15 mouse cellular contexts compared by ENCODE assay signal in the genomic region with DNA sequence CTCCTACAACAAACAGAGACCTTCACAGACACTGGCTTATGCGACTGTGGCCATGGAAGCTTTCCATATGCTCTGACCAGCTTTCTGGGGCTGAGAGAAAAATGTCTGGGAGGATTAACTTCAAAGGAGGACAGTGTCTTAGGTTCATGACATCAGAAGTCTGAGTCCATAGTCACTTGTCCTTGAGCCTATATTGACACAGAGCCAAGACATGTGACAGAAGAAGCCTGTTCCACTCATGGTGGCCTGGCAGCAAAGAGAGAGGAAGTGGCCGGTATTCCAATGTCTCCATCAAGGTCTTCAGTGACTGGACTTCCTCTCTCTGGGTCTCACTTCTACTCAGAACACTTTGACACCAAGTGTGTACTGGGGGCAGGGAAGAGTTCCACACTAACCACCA. TPM values are rescaled to one million over a fixed set of nuclear protein-coding genes. Genes with fewer than 3 reads are reported as not detected.
DNase-seq lines count a peak whose midpoint lies in the region; ATAC-seq and TF ChIP-seq lines count a peak whose summit lies in the region.
"Had no signal": no experiment of that assay in that cellular context is flagged by ENCODE, and none has a peak within 500 bp of the region (broad histone marks: within the 10 kb centered on the region; RNA-seq: fewer than 3 reads in every experiment).

No protein-coding gene starts in this region.

- H3K4me2 ChIP-seq in kidney, postnatal 0 days (ENCODE audit: low read length) = no peak overlapping the region
- no peak overlapping the region for H3K4me2 ChIP-seq in intestine, embryonic 16.5 days (ENCODE audit: low read depth, low read length)
- H3K4me2 ChIP-seq: midbrain, embryonic 15.5 days; stomach, embryonic 15.5 days had no signal

- no peak for TF ChIP-seq POLR2A in MEL (IDR thresholded peaks at IDR 0.05; ENCODE audit: control insufficient read depth in 1 of 2, insufficient read depth in 1 of 2, low read depth in 1 of 2, low read length in 2 of 2, poor library complexity in 1 of 2)

- no peaks in the 10 kb centered on the region for H3K27me3 ChIP-seq in kidney, postnatal 0 days (ENCODE audit: insufficient read depth, low read length)
- no peaks in the 10 kb centered on the region for H3K27me3 ChIP-seq in MEL (ENCODE audit: control insufficient read depth in 1 of 2, insufficient read depth in 2 of 2, low read length in 2 of 2)
- no peaks in the 10 kb centered on the region for H3K27me3 ChIP-seq in intestine, embryonic 16.5 days (replicated peaks; ENCODE audit: control insufficient read depth, insufficient read depth, low read length)
- H3K27me3 ChIP-seq: midbrain, embryonic 15.5 days; stomach, embryonic 15.5 days had no signal

- no peak for ATAC-seq in kidney, postnatal 0 days (replicated peaks; ENCODE audit: low FRiP score, low read depth)
- ATAC-seq in granulocyte monocyte progenitor cell, adult 5-6 weeks (replicated peaks; ENCODE audit: poor library complexity, severe bottlenecking) = peak; percentile 57
- no peak for ATAC-seq in intestine, embryonic 16.5 days
- ATAC-seq: forebrain, embryonic 16.5 days; midbrain, embryonic 15.5 days had no signal

- TF ChIP-seq RAD21 in MEL (IDR thresholded peaks at IDR 0.05; ENCODE audit: low read depth, low read length) = no peak

- whole genome bisulfite sequencing in kidney, postnatal 0 days = 62% methylated on average over 2 of the region's 2 CpGs
- 43% methylated on average over 2 of the region's 2 CpGs for WGBS in macrophage (ENCODE audit: missing documents)
- 74% methylated on average over 2 of the region's 2 CpGs for WGBS in intestine, embryonic 16.5 days

- TF ChIP-seq EP300 in MEL (IDR thresholded peaks at IDR 0.05; ENCODE audit: low read depth in 1 of 2, low read length in 2 of 2) = no peak

- no peak overlapping the region for H3K27ac ChIP-seq in kidney, postnatal 0 days
- H3K27ac ChIP-seq in MEL (ENCODE audit: control insufficient read depth, low read depth, low read length) = peak overlapping the region; percentile 87
- H3K27ac ChIP-seq in macrophage = peak overlapping the region; percentile 85
- H3K27ac ChIP-seq in intestine, embryonic 16.5 days (ENCODE audit: low read length) = no peak overlapping the region
- H3K27ac ChIP-seq: limb, embryonic 10.5 days; midbrain, embryonic 15.5 days; stomach, embryonic 15.5 days had no signal

- H3K4me1 ChIP-seq in kidney, postnatal 0 days (replicated peaks; ENCODE audit: insufficient read depth, low read length) = no peaks in the 10 kb centered on the region
- H3K4me1 ChIP-seq in MEL (ENCODE audit: control insufficient read depth in 1 of 2, insufficient read depth in 2 of 2, low read length in 2 of 2) = peaks cover 14 to 35% of the 10 kb centered on the region in 2 experiments
- peaks cover 5% of the 10 kb centered on the region; the same call in 1 of the 2 replicates for H3K4me1 ChIP-seq in intestine, embryonic 16.5 days (ENCODE audit: control insufficient read depth, insufficient read depth, low read length)

- peak; percentile 76 for DNase-seq in kidney, postnatal 0 days (ENCODE audit: low spot score)
- DNase-seq in kidney, postnatal 10 days = no peak
- no peak for DNase-seq in MEL (ENCODE audit: low read depth, low spot score)
- no peak for DNase-seq in left cerebral cortex, adult 18-20 months (ENCODE audit: low spot score in 2 of 2)
- DNase-seq in urinary bladder, postnatal 4 days (ENCODE audit: low spot score in 2 of 2) = no peak
- DNase-seq: B cell, adult 2 months; cerebellum, adult 11 months; kidney, adult 9 months had no signal

- H3K4me3 ChIP-seq in kidney, postnatal 0 days (replicated peaks; ENCODE audit: low read depth, low read length) = no peak overlapping the region
- H3K4me3 ChIP-seq in MEL (ENCODE audit: control insufficient read depth in 1 of 2, insufficient read depth in 1 of 2, low read depth in 2 of 2, low read length in 2 of 2) (no peak overlapping the region), macrophage (ENCODE audit: inconsistent target) (no peak overlapping the region)
- H3K4me3 ChIP-seq in intestine, embryonic 16.5 days (ENCODE audit: low read length) = no peak overlapping the region
- H3K4me3 ChIP-seq: limb, embryonic 10.5 days; midbrain, embryonic 15.5 days; stomach, embryonic 15.5 days had no signal

- no peaks in the 10 kb centered on the region for H3K9me3 ChIP-seq in kidney, postnatal 0 days (replicated peaks; ENCODE audit: low read length)
- no peaks in the 10 kb centered on the region for H3K9me3 ChIP-seq in MEL (replicated peaks; ENCODE audit: insufficient read depth, low read length)
- H3K9me3 ChIP-seq in intestine, embryonic 16.5 days (ENCODE audit: control insufficient read depth, low read length) = no peaks in the 10 kb centered on the region
- H3K9me3 ChIP-seq: limb, embryonic 10.5 days; midbrain, embryonic 15.5 days; stomach, embryonic 15.5 days had no signal

- no peak overlapping the region for H3K9ac ChIP-seq in kidney, postnatal 0 days (ENCODE audit: low read depth, low read length)
- H3K9ac ChIP-seq in MEL (ENCODE audit: control insufficient read depth, low read depth, low read length, poor library complexity, severe bottlenecking) = no peak overlapping the region; the same call in 1 of the 2 replicates
- H3K9ac ChIP-seq in intestine, embryonic 16.5 days (ENCODE audit: low read depth, low read length) = no peak overlapping the region
- H3K9ac ChIP-seq: midbrain, embryonic 15.5 days; stomach, embryonic 15.5 days had no signal

- TF ChIP-seq CTCF in kidney, postnatal 0 days (IDR thresholded peaks at IDR 0.05; ENCODE audit: low read depth) = no peak
- TF ChIP-seq CTCF in MEL (IDR thresholded peaks at IDR 0.05 in 2 of 3, conservative IDR thresholded peaks at IDR 0.05 in 1 of 3; ENCODE audit: control insufficient read depth in 1 of 3, insufficient read depth in 1 of 3, low read depth in 2 of 3, low read length in 3 of 3, poor library complexity in 1 of 3, severe bottlenecking in 1 of 3) = no peak

- no peaks in the 10 kb centered on the region for H3K36me3 ChIP-seq in kidney, postnatal 0 days (ENCODE audit: insufficient read depth, low read length)
- H3K36me3 ChIP-seq in MEL (ENCODE audit: control insufficient read depth in 1 of 2, insufficient read depth in 2 of 2, low read length in 2 of 2) = peaks cover 0 to 41% of the 10 kb centered on the region in 2 experiments; a peak in 2 of 4 replicates
- no peaks in the 10 kb centered on the region for H3K36me3 ChIP-seq in macrophage (ENCODE audit: inconsistent target)
- no peaks in the 10 kb centered on the region for H3K36me3 ChIP-seq in intestine, embryonic 16.5 days (ENCODE audit: control insufficient read depth, insufficient read depth, low read length)
- H3K36me3 ChIP-seq: limb, embryonic 10.5 days; midbrain, embryonic 15.5 days; stomach, embryonic 15.5 days had no signal

- H3K79me2 ChIP-seq in MEL (ENCODE audit: control insufficient read depth, insufficient read depth, low read length, poor library complexity) = peaks cover under 1% of the 10 kb centered on the region; the same call in 1 of the 2 replicates
- peaks cover 11% of the 10 kb centered on the region; the same call in 1 of the 2 replicates for H3K79me2 ChIP-seq in macrophage (ENCODE audit: inconsistent target)

TF ChIP-seq in MEL, 35 proteins besides CTCF, POLR2A, EP300 and RAD21:
- no peak for TF ChIP-seq ZC3H11A (IDR thresholded peaks at IDR 0.05; ENCODE audit: low read depth, low read length)
- TF ChIP-seq USF1 (IDR thresholded peaks at IDR 0.05; ENCODE audit: low read depth, low read length) = peak; percentile 37; the same call in 1 of the 2 replicates

RNA-seq across cellular contexts. Expression of a gene that starts 2.4 kb away (rescaled TPM):
- polyA plus RNA-seq in kidney, postnatal 0 days (2015; fragmentation: Nextera tagmentation; extraction: Ambion mirVana) = 19.8 and 20.8 TPM in 2 replicates
- total RNA-seq in MEL (2012; rRNA removed) = 37.0 and 39.2 TPM in 2 replicates
- polyA plus RNA-seq in MEL (2012; ENCODE audit: insufficient read depth in 1 of 2, insufficient read length in 2 of 2, low read depth in 1 of 2, low replicate concordance in 2 of 2, missing spikeins in 1 of 2) = 10 to 100 TPM in 1 of 2 experiments, not detected in 1; 35.0 TPM
- total RNA-seq in granulocyte monocyte progenitor cell, adult 5-6 weeks (2014; fragmentation: Nextera tagmentation) = 25.5 and 27.9 TPM in 2 replicates
- 19.6 and 24.5 TPM in 2 replicates for total RNA-seq in granulocyte monocyte progenitor cell, adult 5-6 weeks (2017)
- 100 to 1,000 TPM in 16 of 26 experiments, 10 to 100 TPM in 10; 32.5 to 233 (median 114) TPM for total RNA-seq in macrophage (2018; cell fraction: chromatin; rRNA removed)
- 100 to 1,000 TPM in 17 of 26 experiments, 10 to 100 TPM in 9; 77.9 to 145 (median 110) TPM for total RNA-seq in macrophage (2018; cell fraction: cytosol; rRNA removed)
- 100 to 1,000 TPM in 24 of 26 experiments, 10 to 100 TPM in 2; 40.1 to 232 (median 163) TPM for total RNA-seq in macrophage (2018; cell fraction: nucleus; rRNA removed)
- 78.3 to 104 TPM (median 84.9 TPM) in 3 replicates for polyA plus RNA-seq in macrophage (2018)
- 22.6 and 25.2 TPM in 2 replicates for polyA plus RNA-seq in intestine, embryonic 16.5 days (2015; fragmentation: Nextera tagmentation; extraction: Ambion mirVana)
- 10 to 100 TPM; 18.4 to 19.7 TPM for total RNA-seq in left cerebral cortex, adult 18-20 months (2021)

Comparison
In these comparisons a context has a peak if more than half of its experiments do, and no peak if none do; other contexts are left out.
1. H3K27ac ChIP-seq: peak in MEL (single experiment) and macrophage (single experiment); none in kidney, postnatal 0 days (single experiment) and intestine, embryonic 16.5 days (single experiment).